Mouse (Mus musculus) G1E (cell line): ENCODE measurements around the gene Parl. TPM values are rescaled to one million over a fixed set of nuclear protein-coding genes. Genes with fewer than 3 reads are reported as not detected.

Experiments
- ATAC-seq: 2 replicates; pipeline ENCODE4 v1.8.0; 2016; ENCODE audit warnings: mild to moderate bottlenecking; ENCODE audit not compliant: insufficient number of reproducible peaks, poor library complexity, low FRiP score, severe bottlenecking; ENCODE audit errors: extremely low read depth
- DNase-seq: peaks from one replicate; pipeline ENCODE4 v3.0.0; 2012; ENCODE audit warnings: low spot score
- H3K27me3 ChIP-seq: 2 replicates; pipeline ENCODE4 v1.6.1; 2012; ENCODE audit warnings: mild to moderate bottlenecking, low read length, inconsistent platforms; ENCODE audit not compliant: insufficient read depth
- H3K36me3 ChIP-seq: replicated peaks from 2 replicates; pipeline ENCODE3; 2012; ENCODE audit warnings: mild to moderate bottlenecking, inconsistent platforms
- H3K4me1 ChIP-seq: 2 replicates; pipeline ENCODE4 v1.6.1; 2012; ENCODE audit warnings: low read depth, low read length, inconsistent platforms, mixed read lengths; ENCODE audit not compliant: insufficient read depth
- H3K4me3 ChIP-seq: 2 replicates; pipeline ENCODE4 v1.5.1; 2012; ENCODE audit warnings: low read depth, mild to moderate bottlenecking, inconsistent platforms, low read length, moderate library complexity, mixed read lengths
- H3K9me3 ChIP-seq: replicated peaks from 2 replicates; pipeline ENCODE4 v1.6.1; 2012; ENCODE audit warnings: inconsistent platforms
- CTCF ChIP-seq: IDR thresholded peaks from 2 replicates; pipeline ENCODE4 v1.5.1; 2012; ENCODE audit warnings: low read depth, low read length, inconsistent platforms, mixed read lengths
- GATA1 ChIP-seq: IDR thresholded peaks from 2 replicates; pipeline ENCODE4 v1.6.1; 2012; ENCODE audit warnings: borderline replicate concordance, low read length, inconsistent platforms, mixed read lengths
- GATA2 ChIP-seq: IDR thresholded peaks from 2 replicates; pipeline ENCODE4 v1.6.1; 2012; ENCODE audit warnings: low read depth, low read length, inconsistent platforms, borderline replicate concordance
- POLR2AphosphoS5 ChIP-seq: IDR thresholded peaks from 2 replicates; pipeline ENCODE4 v1.6.1; 2012; ENCODE audit warnings: low read depth, low read length, inconsistent platforms; ENCODE audit not compliant: insufficient replicate concordance
- TAL1 ChIP-seq: conservative IDR thresholded peaks from 2 replicates; pipeline ENCODE4 v1.6.1; 2012; ENCODE audit warnings: low read depth, low read length, inconsistent platforms, mixed read lengths
- polyA plus RNA-seq: library from polyadenylated mRNA; stranded (reverse); fragments of >175 nt; gene quantifications from 2 replicates; pipeline ENCODE4 v1.2.3, GENCODE M21; 2012
- total RNA-seq, 2 experiments: library from RNA; stranded (forward) in 1 of 2; stranded (reverse) in 1 of 2; fragments of 200-1000 nt in 1 of 2; fragments of >200 nt in 1 of 2; fragmentation: Nextera tagmentation in 1 of 2; gene quantifications; 2 replicates each; pipeline ENCODE4 v1.2.3; 2014 to 2017

The Parl gene
- total and polyA plus RNA-seq, 3 experiments, result 70.4 to 301 (median 131) TPM

- Histone ChIP-seq H3K36me3 (no peaks in the 10 kb centered on the region), H3K27me3 (peaks cover 8% of the 10 kb centered on the region), H3K4me1 (no peaks in the 10 kb centered on the region), H3K4me3 (no peak overlapping the region), H3K9me3 (no peaks in the 10 kb centered on the region)
- DNase-seq, result no peak
- no peak for ATAC-seq
- TF ChIP-seq GATA1 (no peak), CTCF (no peak), POLR2AphosphoS5 (no peak), TAL1 (no peak), GATA2 (no peak)
Observed at GRCm38 (mm10) chr16:20247103-20247502, 55.1 kb downstream of the Parl start.

GRCm38 (mm10) chr16:20240468-20241414, 61.4 kb downstream of the Parl start, which contains the start of gene Map6d1:
Map6d1 (minus strand) TSS chr16:20241358.
- H3K4me1 ChIP-seq, result 0 out of 2 replicates have a peak, but pooled peaks cover 3% of the 10 kb centered on the region
- ATAC-seq, result no peak

GRCm38 (mm10) chr16:20238646-20239045, 63.5 kb downstream of the Parl start:
- peaks cover 22% of the 10 kb centered on the region for H3K27me3 ChIP-seq
- no peak overlapping the region for H3K4me3 ChIP-seq
- H3K9me3 ChIP-seq, result 0 out of 2 replicates have a peak, but pooled peaks cover 3% of the 10 kb centered on the region
- ATAC-seq (no peak), DNase-seq (no peak)
- 0 out of 2 replicates have a peak, but pooled peaks cover 3% of the 10 kb centered on the region for H3K4me1 ChIP-seq
- TF ChIP-seq GATA1 (no peak), CTCF (no peak), POLR2AphosphoS5 (no peak), GATA2 (no peak), TAL1 (no peak)
- H3K36me3 ChIP-seq, result peaks cover 9% of the 10 kb centered on the region

More at GRCm38 (mm10) chr16:20240468-20241414, 61.4 kb downstream of the Parl start, which contains the start of gene Map6d1:
- peaks cover 22% of the 10 kb centered on the region for H3K27me3 ChIP-seq
- H3K4me3 ChIP-seq, result no peak within 1 kb of the TSS
- no peak for TF ChIP-seq GATA1
- TF ChIP-seq CTCF, result no peak
- TF ChIP-seq POLR2AphosphoS5, result no peak
- no peak for TF ChIP-seq TAL1
- no peak for TF ChIP-seq GATA2
- no peak for DNase-seq
- 0 out of 2 replicates have a peak, but pooled peaks cover 3% of the 10 kb centered on the region for H3K9me3 ChIP-seq
- no peaks in the 10 kb centered on the region for H3K36me3 ChIP-seq

GRCm38 (mm10) chr16:20237426-20237825, 64.8 kb downstream of the Parl start:
- 0 out of 2 replicates have a peak, but pooled peaks cover 3% of the 10 kb centered on the region for H3K9me3 ChIP-seq
- H3K4me1 ChIP-seq, result 0 out of 2 replicates have a peak, but pooled peaks cover 3% of the 10 kb centered on the region
- peaks cover 16% of the 10 kb centered on the region for H3K36me3 ChIP-seq
- DNase-seq, result no peak
- H3K27me3 ChIP-seq, result peaks cover 22% of the 10 kb centered on the region
- no peak for TF ChIP-seq GATA1
- TF ChIP-seq GATA2, result no peak
- TF ChIP-seq POLR2AphosphoS5, result no peak
- TF ChIP-seq TAL1, result no peak
- no peak for TF ChIP-seq CTCF
- ATAC-seq, result no peak
- no peak overlapping the region for H3K4me3 ChIP-seq

GRCm38 (mm10) chr16:20234406-20234805, 67.8 kb downstream of the Parl start:
- DNase-seq (no peak), ATAC-seq (no peak)
- Histone ChIP-seq H3K4me3 (no peak overlapping the region), H3K9me3 (no peaks in the 10 kb centered on the region), H3K4me1 (no peaks in the 10 kb centered on the region), H3K27me3 (peaks cover 3% of the 10 kb centered on the region; the same call in 1 of the 2 replicates), H3K36me3 (peaks cover 42% of the 10 kb centered on the region)
- no peak for TF ChIP-seq POLR2AphosphoS5
- no peak for TF ChIP-seq GATA1
- no peak for TF ChIP-seq TAL1
- no peak for TF ChIP-seq CTCF
- no peak for TF ChIP-seq GATA2

Other genes starting within 250 kb of the Parl start
- gene Klhl24, start 204.8 kb downstream of the Parl start, total RNA-seq (2014; fragmentation: Nextera tagmentation), result 37.6 and 59.3 TPM in 2 replicates
- gene Klhl24, start 204.8 kb downstream of the Parl start, total RNA-seq (2017), result 53.3 and 64.7 TPM in 2 replicates
- 8.8 and 14.1 TPM in 2 replicates for gene Klhl24, start 204.8 kb downstream of the Parl start, polyA plus RNA-seq
- gene Yeats2, start 161.3 kb downstream of the Parl start, total RNA-seq (2014; fragmentation: Nextera tagmentation), result 49.0 and 54.5 TPM in 2 replicates
- gene Yeats2, start 161.3 kb downstream of the Parl start, total RNA-seq (2017), result 23.6 and 24.3 TPM in 2 replicates
- 38.4 and 46.1 TPM in 2 replicates for gene Yeats2, start 161.3 kb downstream of the Parl start, polyA plus RNA-seq
- gene Map6d1, start 61.0 kb downstream of the Parl start, total RNA-seq (2014; fragmentation: Nextera tagmentation), result not detected in 2 replicates
- 0.06 TPM in 1 of 2 replicates, not detected in the other for gene Map6d1, start 61.0 kb downstream of the Parl start, total RNA-seq (2017)
- not detected in 2 replicates for gene Map6d1, start 61.0 kb downstream of the Parl start, polyA plus RNA-seq
- gene Cyp2ab1, start 23.0 kb upstream of the Parl start, total RNA-seq (2014; fragmentation: Nextera tagmentation), result not detected in 2 replicates
- 0.17 TPM in 1 of 2 replicates, not detected in the other for gene Cyp2ab1, start 23.0 kb upstream of the Parl start, total RNA-seq (2017)
- not detected in 2 replicates for gene Cyp2ab1, start 23.0 kb upstream of the Parl start, polyA plus RNA-seq
- 59.5 and 76.4 TPM in 2 replicates for gene Abcc5, start 124.0 kb upstream of the Parl start, total RNA-seq (2014; fragmentation: Nextera tagmentation)
- gene Abcc5, start 124.0 kb upstream of the Parl start, total RNA-seq (2017), result 20.7 and 24.6 TPM in 2 replicates
- gene Abcc5, start 124.0 kb upstream of the Parl start, polyA plus RNA-seq, result 3.2 and 3.6 TPM in 2 replicates
- gene Eif2b5, start 196.4 kb upstream of the Parl start, total RNA-seq (2014; fragmentation: Nextera tagmentation), result 40.5 and 43.6 TPM in 2 replicates
- gene Eif2b5, start 196.4 kb upstream of the Parl start, total RNA-seq (2017), result 105 and 107 TPM in 2 replicates
- 24.8 and 25.5 TPM in 2 replicates for gene Eif2b5, start 196.4 kb upstream of the Parl start, polyA plus RNA-seq
- 51.8 and 57.2 TPM in 2 replicates for gene Dvl3, start 214.6 kb upstream of the Parl start, total RNA-seq (2014; fragmentation: Nextera tagmentation)
- 2.8 and 3.0 TPM in 2 replicates for gene Dvl3, start 214.6 kb upstream of the Parl start, total RNA-seq (2017)
- gene Dvl3, start 214.6 kb upstream of the Parl start, polyA plus RNA-seq, result 26.9 and 28.2 TPM in 2 replicates
- gene Ap2m1, start 233.1 kb upstream of the Parl start, total RNA-seq (2014; fragmentation: Nextera tagmentation), result 302 and 342 TPM in 2 replicates
- 173 and 186 TPM in 2 replicates for gene Ap2m1, start 233.1 kb upstream of the Parl start, total RNA-seq (2017)
- gene Ap2m1, start 233.1 kb upstream of the Parl start, polyA plus RNA-seq, result 67.5 and 73.4 TPM in 2 replicates
- 34.6 and 35.1 TPM in 2 replicates for gene Abcf3, start 246.2 kb upstream of the Parl start, total RNA-seq (2014; fragmentation: Nextera tagmentation)
- gene Abcf3, start 246.2 kb upstream of the Parl start, total RNA-seq (2017), result 66.1 and 70.1 TPM in 2 replicates
- gene Abcf3, start 246.2 kb upstream of the Parl start, polyA plus RNA-seq, result 21.1 and 22.1 TPM in 2 replicates